Mouse (Mus musculus) layer of hippocampus, postnatal 36 days (tissue): Measurements from ENCODE around the gene Ush1g. TPM values are rescaled to one million over a fixed set of nuclear protein-coding genes. Genes with fewer than 3 reads are reported as not detected.

Experiments
- DNase-seq, 2 experiments: peaks; one replicate each; pipeline ENCODE4 v3.0.0; 2022
- total RNA-seq, 2 experiments: library from RNA; stranded (reverse); gene quantifications; 2 replicates each; pipeline ENCODE4 v1.2.3; 2021

Ush1g gene
- under 1 TPM; 0.30 to 0.35 TPM for total RNA-seq

- DNase-seq = no peak
These were observed at the start of gene Ush1g for GRCm38 (mm10) chr11:115321906-115322693. Gene Ush1g (minus strand): TSS chr11:115322041.

- no peak for DNase-seq
These were observed 49.5 kb upstream of the Ush1g start for GRCm38 (mm10) chr11:115371354-115371753.

DNA sequence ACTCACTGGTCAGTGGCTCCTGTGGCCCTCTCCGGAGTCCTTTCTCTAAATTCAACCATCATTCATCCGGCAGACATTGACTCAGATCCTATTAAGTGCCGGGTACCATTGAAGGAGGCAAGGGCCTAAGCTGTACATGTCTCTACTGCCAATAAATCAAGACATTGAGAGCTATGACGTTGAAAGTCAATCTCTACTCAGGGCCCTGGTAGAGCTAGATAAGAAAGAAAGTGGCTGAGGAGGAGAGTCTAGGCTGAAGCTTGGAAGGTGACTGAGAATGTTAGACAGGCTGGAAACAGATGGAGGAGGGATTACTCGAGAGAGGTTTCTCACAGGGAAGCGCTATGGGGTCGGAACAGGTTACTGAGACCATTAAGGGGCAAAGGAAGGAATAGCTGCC is 48.5 kb upstream of the Ush1g start:
- DNase-seq = no peak

GRCm38 (mm10) chr11:115367395-115367944 is 45.6 kb upstream of the Ush1g start, which contains the start of gene Hid1:
Gene Hid1 (minus strand): TSS chr11:115367756.
- DNase-seq = peak; percentile 90 to 91

DNA sequence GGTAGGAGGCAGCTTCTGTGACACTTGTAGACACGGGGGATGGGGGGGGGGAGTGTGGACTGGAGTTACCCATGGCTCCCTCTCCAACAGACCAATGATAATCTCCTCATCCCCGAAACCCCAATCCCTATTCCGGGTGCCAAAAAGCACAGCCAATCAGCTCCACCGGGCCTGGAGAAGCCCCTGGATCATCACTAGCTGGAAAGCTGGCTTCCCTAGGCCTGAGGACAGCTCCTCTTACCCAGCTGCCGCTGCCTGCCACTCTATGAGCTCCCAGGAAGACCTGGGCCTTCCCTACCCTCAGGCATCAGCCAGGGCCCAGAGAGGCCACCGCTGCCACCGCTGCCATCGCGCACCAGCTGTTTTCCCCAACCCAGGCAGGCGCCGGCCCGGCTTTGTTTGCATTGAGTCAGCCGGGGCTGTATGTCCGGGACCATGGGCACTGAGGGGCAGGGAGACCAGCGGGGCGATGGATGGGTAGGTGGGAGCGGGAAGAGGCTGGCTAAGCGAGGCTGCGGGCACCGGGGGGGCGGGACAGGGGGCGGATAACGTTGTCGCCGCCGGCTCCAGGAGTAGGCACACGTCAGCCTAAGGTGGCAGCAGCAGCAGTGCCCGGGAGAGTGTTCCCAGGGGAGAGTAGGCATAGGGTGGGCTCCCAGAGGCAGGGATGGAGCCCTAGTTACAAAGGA is 45.0 kb upstream of the Ush1g start:
- peak; percentile 59 to 64 for DNase-seq

- no peak for DNase-seq
These were observed 44.3 kb upstream of the Ush1g start for GRCm38 (mm10) chr11:115366039-115366705.

DNA sequence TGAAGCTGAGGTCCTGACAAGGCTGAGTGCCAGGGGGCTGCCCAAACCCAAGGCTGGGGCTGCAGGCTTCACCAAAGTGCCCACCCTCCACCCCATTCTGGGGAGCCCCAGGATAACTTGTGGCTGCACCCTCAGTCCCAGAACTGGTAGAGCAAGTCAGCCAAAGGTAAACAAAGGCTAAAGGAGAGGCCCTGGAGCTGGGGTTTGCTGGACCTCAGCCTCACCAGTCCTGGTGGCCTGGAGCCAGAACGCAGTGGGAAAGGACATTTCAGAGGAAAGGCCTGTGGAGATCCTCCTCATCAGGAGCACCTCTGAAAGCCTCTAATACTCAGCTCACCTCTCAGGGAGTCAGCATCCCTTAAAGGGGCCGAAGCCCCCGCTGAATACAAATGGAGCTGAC is 42.3 kb upstream of the Ush1g start:
- no peak for DNase-seq

DNA sequence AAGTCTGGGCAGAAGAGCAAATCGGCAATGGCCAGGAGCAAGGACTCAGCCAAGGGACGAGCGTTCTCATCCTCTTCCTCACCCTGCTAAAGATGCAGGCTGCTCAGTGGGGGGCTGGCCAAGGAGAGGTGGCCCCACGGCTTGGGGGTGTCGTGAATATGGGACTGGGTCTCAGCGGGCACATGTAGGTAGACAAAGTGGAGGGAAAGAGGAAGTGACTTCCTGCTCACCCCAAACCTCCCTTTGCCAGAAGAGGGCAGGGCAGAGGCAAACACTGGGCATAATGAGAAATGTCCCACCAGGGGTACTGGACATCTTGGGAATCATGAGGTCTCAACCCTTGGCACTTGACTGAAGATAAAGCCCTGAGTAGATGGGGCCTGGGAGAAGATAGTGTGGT is 37.9 kb upstream of the Ush1g start:
- no peak for DNase-seq

- DNase-seq = no peak
These were observed 37.5 kb upstream of the Ush1g start for GRCm38 (mm10) chr11:115359293-115359692.

GRCm38 (mm10) chr11:115358468-115358867 is 36.6 kb upstream of the Ush1g start:
- peak; percentile 53 to 69 for DNase-seq

- DNase-seq = peak; percentile 39 to 54
These were observed 32.3 kb upstream of the Ush1g start for GRCm38 (mm10) chr11:115354183-115354582.

DNA sequence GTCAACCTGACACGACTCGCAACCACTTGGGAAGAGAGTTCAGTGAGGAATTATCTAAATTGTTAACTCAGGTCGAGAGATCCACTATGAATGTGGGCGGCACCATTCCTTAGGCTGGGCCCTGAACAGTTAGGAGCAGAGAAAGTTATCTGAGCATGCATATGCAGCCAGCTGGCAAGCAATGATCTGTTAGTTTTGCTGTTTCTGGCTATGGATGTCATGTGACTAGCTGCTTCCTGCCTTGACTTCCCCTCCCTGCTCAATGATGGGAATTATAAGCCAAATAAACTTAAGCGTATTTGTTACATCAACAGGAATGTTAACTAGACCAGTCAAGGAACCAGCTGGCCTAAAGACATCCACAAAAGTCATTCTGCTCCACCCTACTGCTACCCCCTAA is 31.5 kb upstream of the Ush1g start:
- no peak for DNase-seq

GRCm38 (mm10) chr11:115349976-115350375 is 28.1 kb upstream of the Ush1g start:
- no peak for DNase-seq

DNA sequence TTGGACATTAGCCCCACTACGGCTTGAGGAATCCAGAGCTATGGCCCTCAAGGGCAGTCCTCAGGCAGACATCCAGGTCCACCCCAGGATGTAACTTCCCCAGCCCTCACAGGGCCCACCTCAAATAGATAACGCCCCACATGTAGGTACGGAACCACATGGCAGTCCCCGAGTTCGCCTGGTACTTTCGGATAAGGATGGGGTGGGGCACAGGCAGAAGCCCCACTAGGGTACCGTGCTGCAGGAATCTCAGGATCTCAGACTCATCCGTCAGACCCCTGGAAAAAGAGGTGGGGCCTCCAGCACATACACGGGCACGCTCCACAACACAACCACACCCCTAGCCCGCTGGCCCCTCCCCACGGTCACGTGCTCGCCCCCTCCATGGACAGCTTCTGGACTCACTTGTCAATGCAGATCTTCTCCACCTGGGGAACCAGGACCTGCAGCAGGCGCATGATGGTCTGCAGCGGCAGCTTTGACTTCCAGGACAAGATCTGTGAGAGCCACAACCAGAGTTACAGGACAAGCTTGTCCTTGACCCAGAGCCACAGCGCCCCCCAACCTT is 26.9 kb upstream of the Ush1g start:
- DNase-seq = no peak

GRCm38 (mm10) chr11:115345515-115345914 is 23.7 kb upstream of the Ush1g start:
- no peak for DNase-seq

- DNase-seq = no peak
These were observed 23.1 kb upstream of the Ush1g start for GRCm38 (mm10) chr11:115344967-115345366.

GRCm38 (mm10) chr11:115341866-115342265 is 20.0 kb upstream of the Ush1g start:
- no peak for DNase-seq

- no peak for DNase-seq
These were observed 19.4 kb upstream of the Ush1g start for GRCm38 (mm10) chr11:115341246-115341645.

GRCm38 (mm10) chr11:115337826-115338225 is 16.0 kb upstream of the Ush1g start:
- no peak for DNase-seq

GRCm38 (mm10) chr11:115337350-115337749 is 15.5 kb upstream of the Ush1g start:
- DNase-seq = no peak

DNA sequence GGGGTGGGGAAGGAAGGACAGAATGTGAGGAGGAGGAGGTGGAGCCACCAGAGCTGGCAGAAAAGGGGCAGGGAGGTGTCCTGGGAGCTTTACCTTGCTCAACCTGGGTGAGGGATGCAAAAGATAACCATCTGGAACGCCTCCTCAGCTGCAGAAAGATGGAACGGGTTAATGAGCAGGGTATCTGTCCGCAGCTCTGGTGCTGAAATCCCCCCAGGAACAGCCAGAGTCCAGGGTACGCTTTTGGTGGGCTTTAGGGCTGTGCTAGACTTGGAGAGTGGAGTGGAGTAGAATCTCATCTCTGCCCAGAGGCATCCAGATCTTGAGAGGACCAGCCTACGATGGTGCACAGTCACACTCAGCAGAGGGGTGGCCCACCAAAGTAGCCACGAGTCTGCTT is 14.3 kb upstream of the Ush1g start:
- DNase-seq = no peak

GRCm38 (mm10) chr11:115335223-115335622 is 13.4 kb upstream of the Ush1g start:
- no peak for DNase-seq

DNA sequence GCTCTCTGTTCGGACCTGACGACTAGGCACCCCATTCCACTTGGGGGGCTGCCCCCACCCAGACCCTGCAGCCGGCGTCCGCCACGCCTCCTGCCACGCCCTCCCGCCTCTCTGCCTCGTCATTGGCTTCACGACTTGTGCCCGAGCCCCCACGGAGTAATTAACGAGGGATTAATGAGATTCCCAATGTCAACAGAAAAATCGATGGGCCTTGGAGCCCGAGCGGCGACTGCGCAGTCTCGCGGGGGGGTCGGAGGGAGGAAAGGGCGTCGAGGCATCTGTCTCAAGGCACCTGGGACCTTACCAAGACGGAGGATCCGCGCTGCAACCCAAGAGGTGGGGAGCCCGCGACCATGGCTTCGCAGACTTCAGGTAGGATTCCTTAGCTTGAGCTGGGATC is 12.7 kb upstream of the Ush1g start, which contains the start of gene Otop3:
Otop3 (plus strand) TSS at position 201 of the 400 bp plus-strand sequence.
- DNase-seq = no peak
